Mouse (Mus musculus) E14TG2a.4 (cell line): ENCODE results near the gene 1700028P14Rik.

ENCODE experiments used
- H3K27me3 ChIP-seq: 2 replicates; pipeline ENCODE4 v1.6.1; 2014; ENCODE audit warnings: low read length, control low read depth; ENCODE audit not compliant: insufficient read depth
- H3K36me3 ChIP-seq: 2 replicates; pipeline ENCODE4 v1.6.1; 2014; ENCODE audit warnings: low read length, control low read depth; ENCODE audit not compliant: insufficient read depth
- H3K4me1 ChIP-seq: replicated peaks from 2 replicates; pipeline ENCODE4 v1.6.1; 2014; ENCODE audit warnings: low read depth, low read length, control low read depth
- H3K4me3 ChIP-seq: replicated peaks from 2 replicates; pipeline ENCODE4 v1.5.1; 2014; ENCODE audit warnings: mild to moderate bottlenecking, low read length
- H3K9me3 ChIP-seq: 2 replicates; pipeline ENCODE4 v1.6.1; 2014; ENCODE audit warnings: low read length, control low read depth
- CTCF ChIP-seq: conservative IDR thresholded peaks from 2 replicates; pipeline ENCODE4 v1.5.1; 2014; ENCODE audit warnings: low read length
- NANOG ChIP-seq: IDR thresholded peaks from 2 replicates; pipeline ENCODE4 v1.6.1; 2014; ENCODE audit warnings: borderline replicate concordance, low read length, mixed read lengths
- POU5F1 ChIP-seq: IDR thresholded peaks from 2 replicates; pipeline ENCODE4 v1.6.1; 2014; ENCODE audit warnings: low read length, borderline replicate concordance

The 1700028P14Rik gene

GRCm38 (mm10) chr19:23673021-23673420 is 20.4 kb upstream of the 1700028P14Rik start:
- TF ChIP-seq POU5F1 (no peak), NANOG (no peak), CTCF (no peak)
- no peaks in the 10 kb centered on the region for H3K4me1 ChIP-seq
- peaks cover 7% of the 10 kb centered on the region for H3K9me3 ChIP-seq
- no peaks in the 10 kb centered on the region for H3K36me3 ChIP-seq
- peaks cover 2% of the 10 kb centered on the region; the same call in 1 of the 2 replicates for H3K27me3 ChIP-seq
- no peak overlapping the region for H3K4me3 ChIP-seq

- Histone ChIP-seq H3K9me3 (peaks cover 1% of the 10 kb centered on the region; the same call in 1 of the 2 replicates), H3K27me3 (peaks cover 2% of the 10 kb centered on the region; the same call in 1 of the 2 replicates), H3K4me3 (no peak overlapping the region), H3K36me3 (no peaks in the 10 kb centered on the region), H3K4me1 (no peaks in the 10 kb centered on the region)
- no peak for TF ChIP-seq NANOG
- TF ChIP-seq CTCF: no peak
- no peak for TF ChIP-seq POU5F1
These were observed 15.6 kb upstream of the 1700028P14Rik start for GRCm38 (mm10) chr19:23668142-23668655.

- Histone ChIP-seq H3K4me1 (no peaks in the 10 kb centered on the region), H3K9me3 (peaks cover 4% of the 10 kb centered on the region; the same call in 1 of the 2 replicates), H3K27me3 (no peaks in the 10 kb centered on the region), H3K36me3 (no peaks in the 10 kb centered on the region), H3K4me3 (no peak overlapping the region)
- TF ChIP-seq CTCF (no peak), NANOG (no peak), POU5F1 (no peak)
These were observed 11.5 kb upstream of the 1700028P14Rik start for GRCm38 (mm10) chr19:23664083-23664482.

- TF ChIP-seq NANOG: no peak
- TF ChIP-seq POU5F1: no peak
- no peaks in the 10 kb centered on the region for H3K27me3 ChIP-seq
These were observed 5.7 kb upstream of the 1700028P14Rik start for GRCm38 (mm10) chr19:23658350-23658749.

DNA sequence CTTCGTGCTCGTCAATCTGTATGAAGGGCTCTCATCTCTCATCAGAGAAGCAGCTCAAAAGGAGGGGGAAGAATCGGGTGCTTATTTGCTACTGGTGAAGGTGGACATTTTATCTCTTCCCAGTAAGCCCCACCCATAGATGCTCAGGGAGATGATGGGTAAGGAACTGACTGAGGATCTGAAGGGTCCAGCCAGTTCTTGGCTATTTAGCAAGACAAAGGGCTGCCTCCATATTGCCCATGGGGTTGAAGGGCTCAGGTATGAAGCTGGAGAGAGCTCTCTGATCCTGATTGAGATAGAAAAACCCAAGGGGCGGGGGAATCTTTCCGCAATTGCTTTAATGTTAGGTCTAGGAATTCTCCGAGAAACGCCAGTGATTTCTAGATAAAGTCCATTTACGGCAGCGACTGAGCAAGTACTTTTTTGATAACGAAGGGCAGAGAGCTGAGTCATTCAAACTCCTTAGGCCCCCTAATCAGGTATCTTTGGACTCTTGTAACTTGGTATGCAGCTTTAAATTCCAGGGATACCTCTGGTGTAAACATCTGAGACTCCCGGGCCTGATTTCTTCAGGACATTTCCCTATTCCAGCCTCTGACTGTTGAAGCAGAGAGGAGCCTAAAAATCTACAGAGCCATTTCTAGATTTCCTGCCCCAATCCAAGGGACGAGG is 4.8 kb upstream of the 1700028P14Rik start:
- Histone ChIP-seq H3K4me1 (peaks cover 27% of the 10 kb centered on the region), H3K27me3 (peaks cover 2% of the 10 kb centered on the region; the same call in 1 of the 2 replicates), H3K36me3 (no peaks in the 10 kb centered on the region), H3K9me3 (no peaks in the 10 kb centered on the region), H3K4me3 (no peak overlapping the region)
- TF ChIP-seq CTCF (no peak), POU5F1 (no peak), NANOG (no peak)

More at GRCm38 (mm10) chr19:23658350-23658749, 5.7 kb upstream of the 1700028P14Rik start:
- H3K36me3 ChIP-seq: no peaks in the 10 kb centered on the region
- peaks cover 4% of the 10 kb centered on the region; the same call in 1 of the 2 replicates for H3K9me3 ChIP-seq
- no peak overlapping the region for H3K4me3 ChIP-seq
- peaks cover 21% of the 10 kb centered on the region for H3K4me1 ChIP-seq

DNA sequence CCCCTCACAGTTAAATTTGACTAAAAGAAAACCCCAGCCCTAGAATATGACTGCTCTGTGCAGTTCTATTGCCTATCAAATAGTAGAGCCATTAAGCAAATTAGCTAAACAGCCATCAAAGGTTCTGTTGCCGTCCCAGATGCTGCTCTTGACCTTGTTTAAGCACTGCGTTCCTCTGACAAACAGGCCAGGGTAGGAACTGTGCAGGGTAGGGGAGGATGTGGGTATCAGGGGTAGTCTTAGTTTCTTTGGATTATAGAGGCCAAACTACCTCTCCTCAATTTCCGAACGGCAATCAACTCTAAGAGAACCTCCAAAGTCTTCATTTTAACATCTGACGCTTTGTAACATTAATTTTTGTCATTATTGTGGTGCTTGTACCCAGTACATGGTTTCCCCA is 542 bp upstream of the 1700028P14Rik start:
- peaks cover 27% of the 10 kb centered on the region for H3K4me1 ChIP-seq
- H3K36me3 ChIP-seq: no peaks in the 10 kb centered on the region
- H3K27me3 ChIP-seq: peaks cover 15% of the 10 kb centered on the region
- no peak overlapping the region for H3K4me3 ChIP-seq
- TF ChIP-seq NANOG: no peak
- no peak for TF ChIP-seq POU5F1
- TF ChIP-seq CTCF: no peak
- H3K9me3 ChIP-seq: no peaks in the 10 kb centered on the region

DNA sequence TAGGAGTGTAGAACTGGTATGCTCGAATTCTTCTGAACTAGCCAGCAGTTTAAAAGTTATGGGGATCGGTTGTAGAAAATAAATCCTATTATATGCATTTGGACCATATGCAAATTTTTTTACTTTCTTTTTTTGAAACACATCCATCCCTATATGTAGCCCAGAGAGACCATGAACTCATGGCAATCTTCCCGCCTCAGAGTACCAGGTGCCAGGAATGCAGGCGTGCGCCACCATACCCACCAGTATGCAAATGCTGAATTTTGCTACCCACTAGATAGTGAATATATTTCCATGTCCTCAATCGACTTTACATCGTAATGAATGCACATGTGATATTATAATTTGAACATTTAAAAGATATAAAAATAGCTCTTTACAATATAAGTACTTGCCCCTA is 5.3 kb downstream of the 1700028P14Rik start:
- Histone ChIP-seq H3K36me3 (no peaks in the 10 kb centered on the region), H3K9me3 (no peaks in the 10 kb centered on the region), H3K27me3 (peaks cover 21% of the 10 kb centered on the region), H3K4me1 (0 out of 2 replicates have a peak, but pooled peaks cover 3% of the 10 kb centered on the region), H3K4me3 (no peak overlapping the region)
- no peak for TF ChIP-seq NANOG
- TF ChIP-seq POU5F1: no peak
- no peak for TF ChIP-seq CTCF

DNA sequence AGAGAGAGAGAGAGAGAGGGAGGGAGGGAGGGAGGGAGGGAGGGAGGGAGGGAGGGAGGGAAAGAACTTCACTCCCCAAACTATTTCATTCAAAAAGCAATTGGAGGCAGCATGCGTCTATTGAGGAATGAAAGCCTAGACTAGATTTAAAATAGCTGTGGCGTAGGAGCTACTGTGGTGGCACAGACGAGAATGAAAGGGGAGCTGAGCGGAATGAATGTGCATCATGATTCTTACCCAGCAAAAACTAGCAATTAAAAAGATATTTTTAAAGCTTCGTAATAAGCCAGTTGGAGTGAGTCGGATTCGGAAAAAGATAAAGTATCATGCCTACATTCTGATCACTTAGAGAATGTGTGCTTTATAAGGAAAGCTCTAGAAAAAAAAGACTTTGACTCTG is 7.3 kb downstream of the 1700028P14Rik start:
- Histone ChIP-seq H3K36me3 (no peaks in the 10 kb centered on the region), H3K4me3 (no peak overlapping the region), H3K4me1 (0 out of 2 replicates have a peak, but pooled peaks cover 3% of the 10 kb centered on the region), H3K27me3 (peaks cover 8% of the 10 kb centered on the region; the same call in 1 of the 2 replicates), H3K9me3 (no peaks in the 10 kb centered on the region)
- TF ChIP-seq CTCF: no peak
- TF ChIP-seq POU5F1: no peak
- TF ChIP-seq NANOG: no peak

DNA sequence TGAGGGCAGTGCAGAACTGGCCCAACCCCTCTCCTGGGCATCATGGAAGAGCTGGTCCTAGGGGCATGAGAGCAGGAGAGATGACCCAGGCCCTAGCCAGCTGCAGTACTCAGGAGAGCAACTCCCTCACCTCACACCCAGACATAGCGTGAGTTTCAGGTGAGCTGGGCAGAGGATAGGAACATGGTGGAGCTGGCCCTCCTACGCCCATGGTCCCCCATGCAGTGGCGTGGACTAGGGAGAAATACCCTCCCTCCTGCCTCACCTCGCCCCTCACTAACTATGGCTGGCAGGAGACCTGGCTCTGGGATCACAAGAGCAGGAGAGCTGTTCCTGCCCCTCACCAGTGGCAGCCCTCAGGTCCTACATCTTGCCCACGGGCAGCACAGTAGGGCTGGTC is 8.8 kb downstream of the 1700028P14Rik start:
- H3K27me3 ChIP-seq: peaks cover 8% of the 10 kb centered on the region; the same call in 1 of the 2 replicates
- H3K9me3 ChIP-seq: no peaks in the 10 kb centered on the region
- no peak overlapping the region for H3K4me3 ChIP-seq
- no peaks in the 10 kb centered on the region for H3K36me3 ChIP-seq
- TF ChIP-seq CTCF: no peak
- TF ChIP-seq NANOG: no peak
- TF ChIP-seq POU5F1: no peak
- 0 out of 2 replicates have a peak, but pooled peaks cover 3% of the 10 kb centered on the region for H3K4me1 ChIP-seq
